Mouse (Mus musculus) liver, embryonic 14.5 days (tissue): ENCODE data around the gene Cyb5r3.

ENCODE experiments used
- CTCF ChIP-seq: IDR thresholded peaks from 2 replicates; pipeline ENCODE4 v1.5.1; 2016; ENCODE audit warnings: antibody characterized with exemption, low read depth, control low read depth
- EP300 ChIP-seq: IDR thresholded peaks from 2 replicates; pipeline ENCODE4 v1.6.1; 2016; ENCODE audit warnings: antibody characterized with exemption, low read depth

- TF ChIP-seq CTCF (no peak), EP300 (no peak)
Measured at GRCm38 (mm10) chr15:83129530-83130231, 42.7 kb downstream of the Cyb5r3 start.
